Mouse (Mus musculus): ENCODE measurements around the gene Fam189b. TPM values are rescaled to one million over a fixed set of nuclear protein-coding genes. Genes with fewer than 3 reads are reported as not detected.

The Fam189b gene
- total RNA-seq, 2 experiments from 2014 or later = 10.7 to 12.6 TPM

- intact Hi-C loops (cut with DNase I; ENCODE audit: low total_unique reads) = no loop called here
- no peak for DNase-seq
Observed at GRCm38 (mm10) chr3:89225321-89225815, 42.4 kb downstream of the Fam189b start.

GRCm38 (mm10) chr3:89225918-89226317 is 43.0 kb downstream of the Fam189b start:
- no peak for DNase-seq
- intact Hi-C loops (cut with DNase I; ENCODE audit: low total_unique reads) = no loop called here

- no peak for DNase-seq
- intact Hi-C loops (cut with DNase I; ENCODE audit: low total_unique reads) = no loop called here
Observed at GRCm38 (mm10) chr3:89226361-89226760, 43.4 kb downstream of the Fam189b start.

GRCm38 (mm10) chr3:89226900-89227299 is 44.0 kb downstream of the Fam189b start, which contains the start of gene Mtx1:
Gene Mtx1 (minus strand): TSS chr3:89227088.
- no peak for DNase-seq
- intact Hi-C loops (cut with DNase I; ENCODE audit: low total_unique reads) = no loop called here

GRCm38 (mm10) chr3:89227307-89228179 is 44.6 kb downstream of the Fam189b start:
- DNase-seq = peak; percentile 69
- intact Hi-C loops (cut with DNase I; ENCODE audit: low total_unique reads) = no loop called here

GRCm38 (mm10) chr3:89228180-89228549 is 45.2 kb downstream of the Fam189b start:
- intact Hi-C loops (cut with DNase I; ENCODE audit: low total_unique reads) = no loop called here
- peak; percentile 78 for DNase-seq

- DNase-seq = no peak
- intact Hi-C loops (cut with DNase I; ENCODE audit: low total_unique reads) = no loop called here
Observed at GRCm38 (mm10) chr3:89228836-89229235, 45.9 kb downstream of the Fam189b start, which contains the start of gene Muc1. Gene Muc1 (plus strand): TSS chr3:89229057.

- no peak for DNase-seq
- intact Hi-C loops (cut with DNase I; ENCODE audit: low total_unique reads) = no loop called here
Observed at GRCm38 (mm10) chr3:89229276-89229675, 46.3 kb downstream of the Fam189b start.

- no peak for DNase-seq
- intact Hi-C loops (cut with DNase I; ENCODE audit: low total_unique reads) = no loop called here
Observed at GRCm38 (mm10) chr3:89230561-89230960, 47.6 kb downstream of the Fam189b start.

- intact Hi-C loops (cut with DNase I; ENCODE audit: low total_unique reads) = no loop called here
Observed at GRCm38 (mm10) chr3:89231345-89231744, 48.4 kb downstream of the Fam189b start.

GRCm38 (mm10) chr3:89231772-89232275 is 48.9 kb downstream of the Fam189b start:
- no peak for DNase-seq
- intact Hi-C loops (cut with DNase I; ENCODE audit: low total_unique reads) = no loop called here

More at GRCm38 (mm10) chr3:89231345-89231744, 48.4 kb downstream of the Fam189b start:
- no peak for DNase-seq

GRCm38 (mm10) chr3:89232614-89233013 is 49.7 kb downstream of the Fam189b start:
- intact Hi-C loops (cut with DNase I; ENCODE audit: low total_unique reads) = no loop called here
- DNase-seq = no peak

GRCm38 (mm10) chr3:89233562-89234110 is 50.7 kb downstream of the Fam189b start:
- intact Hi-C loops (cut with DNase I; ENCODE audit: low total_unique reads) = no loop called here
- DNase-seq = no peak

GRCm38 (mm10) chr3:89236516-89236915 is 53.6 kb downstream of the Fam189b start:
- intact Hi-C loops (cut with DNase I; ENCODE audit: low total_unique reads) = no loop called here
- no peak for DNase-seq

GRCm38 (mm10) chr3:89237682-89238081 is 54.7 kb downstream of the Fam189b start:
- DNase-seq = no peak
- intact Hi-C loops (cut with DNase I; ENCODE audit: low total_unique reads) = no loop called here

GRCm38 (mm10) chr3:89238494-89238893 is 55.6 kb downstream of the Fam189b start:
- DNase-seq = no peak
- intact Hi-C loops (cut with DNase I; ENCODE audit: low total_unique reads) = no loop called here

Small RNAs within 50 kb of the gene (microRNA-seq; reads per million reads assigned to microRNA genes)
- gene Mir92b = 7.0 to 37.6 reads per million in 2 experiments

Other genes with a start within 250 kb of the Fam189b start
- gene Ash1l, start 232.5 kb upstream of the Fam189b start, total RNA-seq (2021) = 10 to 100 TPM; 24.4 to 24.7 TPM
- 10 to 100 TPM; 58.7 to 62.5 TPM for gene Dap3, start 232.0 kb upstream of the Fam189b start, total RNA-seq (2021)
- 10 to 100 TPM; 10.3 TPM for gene Rusc1, start 89.8 kb upstream of the Fam189b start, total RNA-seq (2021)
- gene Gm43738, start 82.0 kb upstream of the Fam189b start, total RNA-seq (2021) = not detected
- gene Fdps, start 81.2 kb upstream of the Fam189b start, total RNA-seq (2021) = 10 to 100 TPM; 24.7 to 30.7 TPM
- not detected for gene Pklr, start 47.0 kb upstream of the Fam189b start, total RNA-seq (2021)
- under 1 TPM; 0.41 to 0.42 TPM for gene Hcn3, start 22.9 kb upstream of the Fam189b start, total RNA-seq (2021)
- gene Clk2, start 18.3 kb upstream of the Fam189b start, total RNA-seq (2021) = 10 to 100 TPM; 18.2 to 18.6 TPM
- gene Scamp3, start 5.7 kb upstream of the Fam189b start, total RNA-seq (2021) = 10 to 100 TPM; 32.1 to 35.6 TPM
- 10 to 100 TPM; 19.5 to 20.7 TPM for gene Gba, start 19.8 kb downstream of the Fam189b start, total RNA-seq (2021)
- gene Thbs3, start 32.0 kb downstream of the Fam189b start, total RNA-seq (2021) = 10 to 100 TPM; 27.8 to 37.9 TPM
- gene Mtx1, start 43.9 kb downstream of the Fam189b start, total RNA-seq (2021) = 10 to 100 TPM; 42.4 to 52.2 TPM
- under 1 TPM; 0.21 to 0.22 TPM for gene Muc1, start 45.9 kb downstream of the Fam189b start, total RNA-seq (2021)
- 10 to 100 TPM; 74.0 to 85.6 TPM for gene Krtcap2, start 62.8 kb downstream of the Fam189b start, total RNA-seq (2021)
- gene Trim46, start 63.2 kb downstream of the Fam189b start, total RNA-seq (2021) = under 1 TPM; 0.16 to 0.39 TPM
- 10 to 100 TPM; 32.5 to 37.3 TPM for gene Dpm3, start 76.2 kb downstream of the Fam189b start, total RNA-seq (2021)
- 10 to 100 TPM; 14.2 to 14.6 TPM for gene Slc50a1, start 87.4 kb downstream of the Fam189b start, total RNA-seq (2021)
- gene Efna1, start 98.0 kb downstream of the Fam189b start, total RNA-seq (2021) = 10 to 100 TPM; 20.7 to 22.1 TPM
- gene Efna3, start 139.8 kb downstream of the Fam189b start, total RNA-seq (2021) = not detected
- gene Efna4, start 154.9 kb downstream of the Fam189b start, total RNA-seq (2021) = under 1 TPM; 0.42 to 0.80 TPM
- 10 to 100 TPM; 35.0 to 40.1 TPM for gene Adam15, start 166.9 kb downstream of the Fam189b start, total RNA-seq (2021)
- not detected for gene Dcst2, start 178.8 kb downstream of the Fam189b start, total RNA-seq (2021)
- gene Dcst1, start 182.1 kb downstream of the Fam189b start, total RNA-seq (2021) = not detected
- gene Zbtb7b, start 211.6 kb downstream of the Fam189b start, total RNA-seq (2021) = 10 to 100 TPM; 18.4 to 24.0 TPM
- gene Lenep, start 219.7 kb downstream of the Fam189b start, total RNA-seq (2021) = not detected
- gene Flad1, start 228.7 kb downstream of the Fam189b start, total RNA-seq (2021) = 10 to 100 TPM; 30.9 to 33.4 TPM
- 10 to 100 TPM in 1 of 2 experiments, 1 to 10 TPM in 1; 9.6 to 14.4 TPM for gene Cks1b, start 235.2 kb downstream of the Fam189b start, total RNA-seq (2021)
- gene Shc1, start 235.3 kb downstream of the Fam189b start, total RNA-seq (2021) = 10 to 100 TPM; 35.9 to 38.8 TPM
- gene Pygo2, start 247.1 kb downstream of the Fam189b start, total RNA-seq (2021) = 10 to 100 TPM; 10.8 to 13.6 TPM

Measured in gastrocnemius, postnatal 14 days (tissue).